Mouse (Mus musculus) left cerebral cortex, postnatal 10 days (tissue): Measurements from ENCODE around the gene Adamts5. TPM values are rescaled to one million over a fixed set of nuclear protein-coding genes. Genes with fewer than 3 reads are reported as not detected.
A peak's percentile ranks its signal among the peaks of the same experiment; 100 is the strongest.

Experiments used
- DNase-seq, 2 experiments: peaks; one replicate each; pipeline ENCODE4 v3.0.0; 2021 to 2022; ENCODE audit warnings: low spot score in 2 of 2, mixed read lengths in 1 of 2; ENCODE audit errors: extremely low spot score in 1 of 2
- intact Hi-C: fragments of 180-260 bp; cut with DNase I; formaldehyde crosslinking; loops from one replicate; pipeline ENCODE4 v1.15.1; 2025
- total RNA-seq, 2 experiments: library from RNA; stranded (reverse); gene quantifications; 2 replicates each; pipeline ENCODE4 v1.2.3; 2021

The Adamts5 gene
- total RNA-seq, 2 experiments from 2014 or later = 1.8 to 2.0 TPM

- DNase-seq = no peak
- intact Hi-C loops = no loop called here
Measured at GRCm38 (mm10) chr16:85864691-85865389, 36.8 kb downstream of the Adamts5 start.

GRCm38 (mm10) chr16:85854505-85854904, 47.1 kb downstream of the Adamts5 start:
- DNase-seq = no peak
- intact Hi-C loops = no loop called here

DNA sequence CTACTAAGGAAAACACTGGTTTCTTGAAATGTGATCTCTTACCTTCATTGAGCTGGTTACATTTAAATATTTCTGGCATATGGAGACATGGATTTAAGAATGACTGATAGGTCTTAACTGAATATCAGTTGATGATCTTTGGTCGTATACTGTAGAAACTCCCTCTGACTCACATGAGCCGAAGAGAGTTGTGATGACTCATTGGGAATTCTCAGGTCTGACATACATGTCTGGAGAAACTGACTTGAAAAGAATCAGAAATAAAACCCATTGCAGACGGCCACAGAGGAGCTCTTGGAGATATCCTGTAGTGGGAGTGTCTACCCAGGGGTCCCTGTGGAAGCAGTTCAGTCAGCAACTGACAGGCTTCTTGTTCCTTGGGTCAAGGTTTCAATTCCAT, 74.6 kb downstream of the Adamts5 start:
- no peak for DNase-seq
- intact Hi-C loops = no loop called here

DNA sequence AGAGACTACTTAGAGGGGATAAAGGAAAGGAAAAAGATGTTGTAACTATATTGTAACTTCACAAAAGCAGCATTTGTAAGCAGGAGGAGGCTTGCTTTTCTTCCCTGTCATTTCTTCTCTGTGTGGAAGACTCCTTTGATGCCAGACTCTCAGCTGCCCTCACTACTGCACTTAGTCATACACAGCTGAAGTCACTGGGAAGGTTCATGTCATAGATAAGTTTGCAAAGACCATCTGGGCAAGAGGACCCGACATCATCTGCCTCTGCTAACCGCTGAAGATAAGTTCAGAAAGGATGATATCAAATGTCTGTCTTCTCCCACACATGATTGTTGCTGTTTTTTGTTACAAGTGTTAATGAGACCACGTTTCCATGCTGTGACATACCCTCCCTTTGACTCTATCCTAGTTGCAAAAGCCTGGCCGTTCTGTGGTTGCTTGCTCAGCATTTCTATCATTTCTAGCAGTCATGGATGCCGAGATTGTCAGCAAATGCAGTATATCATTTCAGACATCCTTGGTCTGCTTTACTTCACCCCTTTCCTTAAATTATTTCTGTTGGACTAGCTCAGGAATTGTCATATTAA, 79.2 kb downstream of the Adamts5 start:
- no peak for DNase-seq
- intact Hi-C loops = no loop called here

DNA sequence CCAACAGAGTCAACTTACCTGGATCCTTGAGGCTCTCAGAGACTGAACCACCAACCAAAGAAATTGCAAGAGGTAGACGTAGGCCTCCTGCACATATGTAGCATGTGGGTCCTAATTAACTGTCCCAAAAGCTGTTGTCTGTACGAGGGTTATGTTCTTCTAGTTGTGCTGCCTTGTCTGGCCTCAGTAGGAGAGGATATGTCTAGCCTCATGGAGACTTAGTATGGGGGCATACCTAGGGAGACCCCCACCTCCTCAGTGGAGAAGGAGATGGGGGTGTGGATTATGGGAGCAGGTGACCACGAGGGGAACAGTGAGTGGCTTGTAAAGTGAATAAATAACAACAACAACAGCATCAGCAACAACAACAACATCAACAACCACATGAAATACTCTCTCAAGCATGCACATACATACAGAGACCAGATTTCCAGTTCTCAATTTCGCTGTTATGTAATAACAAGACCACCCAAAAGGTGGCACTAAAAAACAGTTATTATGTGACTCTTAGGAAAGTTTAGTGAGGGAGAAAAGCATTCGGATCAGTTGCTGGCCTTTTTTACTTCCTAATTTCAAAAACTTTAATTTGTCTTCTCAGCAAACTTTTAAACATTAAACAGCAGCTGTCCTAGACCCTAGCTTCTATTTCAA, 81.7 kb downstream of the Adamts5 start:
- DNase-seq = no peak
- intact Hi-C loops = no loop called here

DNA sequence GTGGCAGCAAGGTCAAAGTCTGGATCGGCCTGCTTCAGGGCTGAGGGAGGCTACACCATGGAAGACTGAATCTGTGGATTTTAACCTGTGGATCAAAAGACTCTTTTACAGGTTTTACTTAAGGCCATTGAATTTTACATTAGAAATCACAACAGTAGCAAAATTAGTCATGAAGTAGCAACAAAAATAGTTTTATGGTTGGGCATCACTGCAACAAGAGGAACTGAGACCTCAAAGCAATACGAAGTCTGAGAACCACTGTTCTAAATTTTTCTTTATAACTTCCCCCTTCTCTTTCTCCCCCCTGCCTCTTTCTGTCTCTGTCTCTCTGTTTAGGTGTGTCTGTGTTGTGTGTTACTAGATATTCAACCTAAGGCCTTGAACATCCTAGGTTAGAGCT, 87.5 kb downstream of the Adamts5 start:
- intact Hi-C loops = loop anchor here (5.0 kb wide), 1 partner anchor 488 kb away; no protein-coding TSS in a partner anchor
- no peak for DNase-seq

DNA sequence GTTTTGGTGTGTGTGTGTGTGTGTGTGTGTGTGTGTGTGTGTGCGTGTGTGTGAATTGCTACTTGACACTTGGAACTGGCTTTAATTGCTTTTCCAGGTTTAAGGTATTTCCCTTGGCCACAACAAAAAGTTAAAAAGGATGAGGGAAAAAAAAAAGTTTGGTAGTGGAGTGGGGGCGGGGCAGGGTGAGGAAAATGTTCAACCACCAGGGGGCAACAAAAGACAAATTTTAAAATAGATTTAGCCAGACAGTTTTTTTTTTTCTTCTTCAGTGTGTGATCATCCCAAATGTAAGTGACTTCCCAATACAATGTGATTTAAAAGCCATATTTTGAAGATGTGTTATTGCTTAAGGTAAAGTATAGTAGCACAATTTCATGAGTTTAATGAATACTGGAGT, 94.0 kb downstream of the Adamts5 start:
- DNase-seq = peak; percentile 33 to 47
- intact Hi-C loops = loop anchor here (1.0 to 10.0 kb wide), 5 partner anchors 612 to 1587 kb away; no protein-coding TSS in a partner anchor

DNA sequence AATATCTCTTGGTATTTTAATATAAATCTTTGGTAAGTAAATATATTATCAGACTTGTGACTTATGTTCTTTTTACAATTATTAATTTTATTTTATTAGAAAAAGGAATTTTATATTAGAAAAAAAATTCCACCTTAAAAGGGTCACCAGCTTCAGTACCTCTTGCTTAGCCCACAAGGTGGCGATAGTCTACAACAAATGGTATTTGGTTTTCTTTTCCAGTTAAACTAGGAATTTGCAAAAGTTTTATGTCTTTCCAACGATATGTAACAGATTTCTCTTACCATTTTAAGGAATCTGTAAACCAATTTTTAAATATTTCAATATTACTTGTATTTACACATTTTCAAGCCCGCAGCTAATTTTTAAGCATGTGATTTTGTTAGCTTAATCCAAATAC, 94.6 kb downstream of the Adamts5 start:
- intact Hi-C loops = loop anchor here (1.0 to 10.0 kb wide), 5 partner anchors 612 to 1588 kb away; no protein-coding TSS in a partner anchor
- peak; percentile 60 to 64 for DNase-seq

Other genes with a start within 250 kb of the Adamts5 start
- gene Adamts1, start 98.7 kb downstream of the Adamts5 start, total RNA-seq = 1 to 10 TPM; 6.7 to 6.8 TPM